Mouse (Mus musculus): ENCODE measurements around the gene Ap5s1.
A peak's percentile ranks its signal among the peaks of the same experiment; 100 is the strongest.

The Ap5s1 gene

DNA sequence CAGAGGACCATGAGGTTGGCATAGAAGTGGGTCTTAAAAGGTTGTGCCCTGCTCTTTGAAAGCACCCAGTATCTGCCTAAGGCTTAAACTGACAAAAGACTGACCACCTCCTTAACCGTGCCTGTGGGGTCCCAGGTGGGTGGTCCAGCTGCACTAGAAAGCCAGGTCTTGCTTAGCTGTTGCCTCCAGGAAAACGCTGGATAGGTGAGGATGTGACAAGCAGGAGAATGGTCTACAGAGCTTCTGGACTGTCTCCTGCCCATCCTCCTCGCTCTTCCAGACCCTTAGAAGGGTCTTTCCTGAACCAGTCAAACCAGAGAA lies 19.3 kb upstream of the Ap5s1 start:
- DNase-seq (ENCODE audit: low spot score), result no peak

DNA sequence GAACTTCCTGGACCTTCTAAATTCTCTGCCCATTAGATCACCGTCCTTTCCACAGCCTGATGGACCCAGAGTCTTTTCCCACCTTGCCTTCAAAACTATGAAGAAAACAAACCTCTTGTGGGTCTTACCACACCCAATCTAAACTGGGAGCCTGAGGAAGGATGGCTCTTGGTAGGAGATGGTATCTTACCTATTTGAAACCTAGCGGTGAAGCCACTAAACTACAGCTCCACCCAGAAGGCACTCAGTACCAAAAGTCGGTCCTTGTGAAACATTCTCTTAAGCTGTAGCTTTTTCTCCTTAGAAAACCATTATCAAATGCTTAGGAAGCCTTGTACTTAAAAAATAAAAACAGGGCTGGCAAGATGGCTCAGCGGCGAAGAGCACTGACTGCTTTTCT lies 18.6 kb upstream of the Ap5s1 start:
- no peak for DNase-seq (ENCODE audit: low spot score)

DNA sequence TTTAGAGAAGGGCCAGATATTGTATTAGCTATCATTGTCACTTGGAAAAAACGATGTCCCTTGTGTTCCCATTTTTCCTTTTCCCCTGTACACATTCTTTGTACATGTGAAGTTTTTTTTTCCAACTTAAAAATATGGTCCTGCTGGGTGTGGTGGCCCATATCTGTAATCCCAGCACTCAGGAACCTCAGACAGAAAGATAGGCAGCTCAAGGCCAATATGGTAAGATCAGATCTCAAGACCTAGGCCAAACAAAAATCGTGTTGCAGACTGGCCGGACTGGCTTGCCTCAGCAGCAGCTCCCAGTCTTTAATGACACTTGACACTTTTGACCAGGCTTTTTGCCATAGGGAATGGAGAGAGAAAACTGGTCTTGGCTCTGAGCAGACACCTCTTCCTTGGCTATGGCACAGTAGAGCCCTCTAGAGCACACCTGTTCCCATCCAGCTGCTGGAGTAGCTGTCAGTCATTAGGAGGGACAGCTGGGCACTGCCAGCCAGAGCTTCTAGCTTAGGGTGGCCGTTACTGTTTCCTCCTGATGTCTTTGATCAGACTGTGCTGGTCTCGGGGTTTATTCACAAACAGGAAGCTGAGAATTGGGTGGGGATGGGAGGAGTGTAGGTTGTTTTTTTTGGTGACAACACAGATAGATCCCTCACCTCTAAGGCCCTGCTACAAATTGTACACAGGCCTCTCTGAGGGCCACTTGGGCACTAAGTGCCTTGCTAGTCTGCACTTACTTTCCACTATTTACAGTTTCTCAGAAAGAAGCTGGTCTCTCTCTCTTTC lies 17.2 kb upstream of the Ap5s1 start:
- no peak for DNase-seq (ENCODE audit: low spot score)

DNA sequence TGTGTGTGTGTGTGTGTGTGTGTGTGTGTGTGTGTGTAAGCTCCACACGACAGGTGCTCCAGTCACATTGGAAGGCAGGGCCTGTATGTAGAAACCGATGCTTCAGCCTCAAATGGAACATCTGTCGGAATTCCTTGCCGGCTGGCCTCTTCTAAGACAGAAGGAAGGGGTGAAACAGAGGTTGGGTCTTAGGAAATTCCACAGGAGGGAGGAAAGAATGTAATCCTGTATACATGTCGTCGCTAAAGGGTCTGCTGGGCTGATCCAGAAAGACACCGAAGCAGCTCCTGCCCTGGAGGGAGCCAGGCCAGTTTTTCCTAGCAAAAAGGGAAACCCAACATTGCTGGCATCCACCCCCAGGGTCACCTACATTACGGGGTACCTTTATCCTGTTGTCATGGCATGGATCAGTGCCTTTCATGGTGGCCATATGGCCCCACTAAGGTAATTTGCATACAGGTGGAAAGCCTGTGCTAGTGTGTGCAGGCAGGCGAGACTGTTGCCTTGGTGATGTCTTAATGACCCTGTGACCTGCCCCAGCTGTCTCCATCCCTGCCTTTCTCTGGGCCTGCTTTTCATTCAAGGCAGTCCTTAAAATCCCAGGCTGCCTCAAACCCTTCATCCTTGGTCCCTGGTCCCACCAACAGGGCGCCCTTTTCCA lies 16.4 kb upstream of the Ap5s1 start:
- DNase-seq (ENCODE audit: low spot score), result no peak

DNA sequence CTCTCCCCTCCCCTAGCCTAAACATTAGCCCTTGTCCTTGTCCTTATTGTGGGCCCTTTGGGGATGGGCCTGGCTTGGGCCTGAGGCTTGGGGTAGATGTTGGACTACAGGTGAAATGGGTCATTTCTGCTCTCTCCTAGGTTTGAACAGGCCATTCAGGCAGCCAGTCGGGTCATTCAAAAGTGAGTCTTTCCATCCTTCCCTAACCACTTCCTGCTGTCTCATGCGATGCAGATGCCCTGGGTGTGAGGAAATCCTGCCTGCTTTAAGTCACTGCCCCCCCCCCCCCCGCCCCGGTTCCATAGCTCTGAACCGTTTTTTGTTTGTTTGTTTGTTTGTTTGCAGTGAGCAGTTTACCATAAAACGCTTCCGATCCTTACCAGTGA lies 15.9 kb upstream of the Ap5s1 start:
- DNase-seq (ENCODE audit: low spot score), result no peak

DNA sequence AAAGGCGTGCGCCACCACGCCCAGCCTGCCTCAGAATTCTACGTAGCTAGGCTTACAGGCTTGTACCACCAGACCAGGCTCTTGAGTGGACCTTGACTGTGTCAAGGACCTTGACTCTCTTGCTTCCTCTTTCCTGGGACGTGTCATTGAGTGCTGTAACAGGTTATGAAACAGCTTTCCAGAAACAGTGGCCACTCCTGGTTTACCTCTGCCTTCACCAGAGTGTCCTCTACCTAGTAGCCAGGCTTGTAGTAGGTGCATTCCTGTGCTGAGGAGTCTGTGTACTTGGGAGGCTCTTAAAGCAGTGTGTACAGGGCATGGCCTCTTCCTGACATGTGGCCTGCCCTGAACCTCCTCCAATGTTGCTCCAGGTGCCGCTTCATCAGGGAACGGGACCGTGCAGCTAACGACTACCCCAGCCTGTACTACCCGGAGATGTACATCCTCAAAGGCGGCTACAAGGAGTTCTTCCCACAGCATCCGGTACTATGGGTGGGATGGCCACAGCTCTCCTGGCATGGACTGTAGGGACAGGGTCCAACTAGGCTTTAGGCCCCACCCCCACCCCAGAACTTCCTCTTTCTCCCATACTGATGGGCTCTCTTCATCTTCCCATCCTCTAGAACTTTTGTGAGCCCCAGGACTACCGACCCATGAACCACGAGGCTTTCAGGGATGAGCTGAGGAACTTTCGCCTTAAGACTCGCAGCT lies 10.1 kb upstream of the Ap5s1 start:
- DNase-seq (ENCODE audit: low spot score), result no peak

DNA sequence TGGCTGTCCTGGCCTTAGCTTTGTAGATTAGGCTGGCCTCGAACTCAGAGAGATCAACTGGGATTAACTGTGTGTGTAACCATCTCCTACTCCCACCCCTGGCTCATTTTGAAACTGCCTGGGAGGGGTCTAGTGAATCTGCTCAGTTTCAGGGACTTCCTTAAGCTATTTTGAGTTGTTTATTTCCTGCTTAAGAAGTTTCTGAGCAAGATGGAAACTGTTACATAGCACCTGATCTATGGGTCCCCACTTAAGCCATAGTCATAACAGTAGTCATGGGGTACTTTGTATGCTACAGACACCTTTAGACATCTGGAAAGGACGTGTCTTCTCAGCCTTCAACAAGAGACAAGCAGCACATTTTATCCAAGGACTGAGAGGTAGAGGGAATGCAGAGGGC lies 6.2 kb upstream of the Ap5s1 start:
- DNase-seq (ENCODE audit: low spot score), result no peak

DNA sequence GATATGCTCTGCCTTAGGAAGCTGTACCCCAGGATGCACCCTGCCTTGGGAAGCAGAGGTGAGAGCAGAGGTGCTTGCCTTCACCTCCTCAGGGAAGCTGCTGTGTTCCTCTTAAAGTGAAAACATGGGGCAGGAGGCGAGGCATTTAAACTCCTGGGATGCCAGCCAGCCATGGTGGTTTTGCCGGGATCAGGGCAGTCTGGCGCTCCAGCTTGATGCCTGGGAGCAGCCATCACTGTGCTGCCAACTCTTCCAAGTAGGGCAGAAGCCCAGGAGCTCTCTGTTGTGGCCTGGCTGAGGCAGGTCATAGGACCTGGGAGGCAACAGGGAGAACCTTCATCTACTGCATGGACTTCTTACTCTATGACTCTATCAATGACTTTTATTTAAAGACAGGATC lies 5.6 kb upstream of the Ap5s1 start:
- DNase-seq (ENCODE audit: low spot score), result no peak

DNA sequence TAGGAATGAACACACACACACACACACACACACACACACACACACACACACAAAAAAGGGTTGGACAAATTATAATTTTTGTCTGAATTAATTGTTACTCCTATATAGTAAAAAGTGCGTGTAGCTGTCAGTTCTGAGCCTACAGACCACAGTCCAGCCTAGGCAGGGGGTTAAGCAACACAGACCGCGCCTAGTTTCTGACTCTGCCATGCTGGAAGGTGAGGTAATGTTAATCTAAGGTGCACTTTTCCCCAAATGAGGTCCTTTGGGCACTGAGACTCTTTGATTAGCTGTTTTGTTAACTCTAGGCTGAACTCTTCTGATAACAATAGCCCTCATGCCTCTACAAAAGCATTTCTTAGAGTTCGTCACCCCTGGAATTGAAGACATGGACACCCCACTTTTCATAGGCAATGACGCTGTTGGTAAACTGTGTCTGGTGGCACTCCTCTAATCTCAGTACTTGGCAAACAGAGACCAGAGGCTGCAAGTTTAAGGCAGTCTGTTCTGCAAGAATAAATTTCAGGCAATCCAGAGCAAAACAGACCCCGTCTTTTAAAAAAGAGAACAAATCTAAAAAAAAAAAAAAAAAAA lies 3.0 kb upstream of the Ap5s1 start:
- no peak for DNase-seq (ENCODE audit: low spot score)

DNA sequence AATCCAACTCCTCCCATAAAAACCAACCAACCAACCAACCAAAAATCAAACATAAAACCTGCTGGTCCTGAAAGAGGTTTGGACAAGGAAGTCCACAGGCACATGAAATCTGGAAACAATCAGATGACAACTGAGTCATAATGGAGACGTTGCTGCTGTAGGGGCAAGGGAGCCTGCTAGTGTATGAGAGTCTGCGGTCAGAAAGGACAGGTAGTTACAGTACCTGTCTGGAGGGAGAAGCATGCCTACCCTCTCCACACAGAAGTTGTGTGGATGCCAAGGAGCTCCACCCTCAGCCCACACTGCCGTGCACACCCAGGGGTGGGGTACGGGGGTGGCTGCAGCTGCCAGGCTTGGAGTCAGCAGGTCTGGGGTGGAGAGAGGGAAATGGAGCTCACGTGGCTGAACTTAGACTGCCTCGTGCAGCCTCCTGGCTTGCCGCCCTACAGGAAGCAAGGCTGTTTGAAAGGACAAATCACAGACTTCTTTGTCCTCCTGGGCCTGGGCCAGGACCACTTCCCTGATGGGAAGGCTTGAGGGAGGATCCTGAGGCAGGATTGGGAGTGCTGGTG lies 2.4 kb upstream of the Ap5s1 start:
- no peak for DNase-seq (ENCODE audit: low spot score)

DNA sequence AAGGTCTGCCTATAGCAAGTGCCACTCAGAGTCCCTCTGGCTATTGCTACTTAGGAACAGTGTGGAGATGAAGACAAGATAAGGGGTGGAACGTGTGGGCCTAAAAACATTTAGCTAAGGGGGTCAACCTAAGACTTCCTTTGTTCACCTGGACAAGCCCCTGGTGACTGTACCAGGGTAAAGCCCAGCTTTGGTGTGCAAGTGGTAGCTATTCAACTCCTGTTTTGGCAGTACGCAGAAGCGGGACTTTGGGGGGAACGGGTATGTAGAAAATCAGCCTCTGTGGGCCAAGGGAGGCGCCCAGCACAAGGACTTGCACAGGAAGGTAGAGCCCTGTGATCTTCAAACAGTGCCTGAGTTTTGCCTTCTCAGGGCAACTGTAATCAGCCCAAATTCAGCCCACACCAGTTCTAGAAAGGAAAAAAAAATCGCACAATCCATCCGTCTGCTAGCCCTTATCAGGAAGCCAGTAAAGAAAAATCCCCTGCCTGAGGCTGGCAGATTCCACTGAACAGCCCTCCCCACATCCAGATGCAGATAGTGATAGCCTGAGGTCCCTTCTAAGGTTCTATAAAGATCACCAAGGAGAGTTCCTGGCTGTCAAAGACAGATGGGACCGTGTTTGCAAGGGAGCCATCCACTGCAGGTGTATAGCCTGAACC lies 1.2 kb upstream of the Ap5s1 start:
- DNase-seq (ENCODE audit: low spot score), result peak; percentile 49

DNA sequence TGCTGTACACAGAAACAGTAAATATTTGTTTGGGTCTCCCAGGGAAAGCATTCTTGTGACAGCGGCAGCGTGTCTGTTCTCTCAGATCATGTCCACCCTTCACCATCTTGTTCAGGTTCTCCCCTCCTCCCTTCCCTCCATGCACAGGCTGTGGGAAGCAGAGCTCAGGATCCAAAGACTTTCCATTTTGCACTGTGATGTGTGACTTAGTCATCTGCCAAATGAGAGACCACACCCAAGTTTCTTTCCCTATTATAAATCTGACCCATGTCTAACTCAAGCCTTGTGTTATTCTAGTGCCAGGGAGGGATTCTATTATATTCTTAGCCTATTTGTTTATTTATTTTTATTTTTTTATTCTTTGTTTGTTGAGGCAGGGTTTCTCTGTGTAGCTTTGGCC lies 1.5 kb downstream of the Ap5s1 start:
- DNase-seq (ENCODE audit: low spot score), result no peak

DNA sequence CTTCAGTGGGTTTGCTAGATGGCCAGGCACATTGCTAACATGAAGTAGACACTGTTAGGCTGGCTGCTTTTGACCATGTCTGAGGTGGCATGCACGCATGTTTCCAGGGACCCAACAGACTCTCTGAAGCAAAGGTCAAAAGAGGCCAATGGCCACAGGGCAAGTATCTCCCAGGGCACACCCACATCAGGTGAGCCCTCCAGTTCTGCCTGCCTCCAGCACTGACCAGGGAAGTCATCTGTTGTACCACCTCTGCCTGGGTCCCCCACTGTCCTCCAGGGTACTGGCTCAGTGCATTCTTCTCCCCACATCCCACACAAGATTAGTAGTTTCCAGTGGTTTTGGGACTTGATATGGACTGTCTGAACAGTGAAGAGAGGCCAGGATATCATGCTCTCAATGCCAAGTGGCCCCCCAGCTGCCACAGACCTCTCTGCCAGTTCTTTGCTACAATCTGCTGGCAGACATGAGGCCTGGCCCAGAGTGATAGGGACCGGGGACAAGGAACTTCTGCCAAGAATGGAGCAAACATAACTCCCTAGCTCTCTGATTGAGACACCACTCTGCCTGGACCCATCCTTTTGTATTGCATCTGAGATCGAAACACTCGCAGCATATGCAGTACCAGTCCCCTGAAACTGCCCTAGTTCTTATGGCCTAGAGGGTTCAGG lies 2.4 kb downstream of the Ap5s1 start:
- DNase-seq (ENCODE audit: low spot score), result no peak

DNA sequence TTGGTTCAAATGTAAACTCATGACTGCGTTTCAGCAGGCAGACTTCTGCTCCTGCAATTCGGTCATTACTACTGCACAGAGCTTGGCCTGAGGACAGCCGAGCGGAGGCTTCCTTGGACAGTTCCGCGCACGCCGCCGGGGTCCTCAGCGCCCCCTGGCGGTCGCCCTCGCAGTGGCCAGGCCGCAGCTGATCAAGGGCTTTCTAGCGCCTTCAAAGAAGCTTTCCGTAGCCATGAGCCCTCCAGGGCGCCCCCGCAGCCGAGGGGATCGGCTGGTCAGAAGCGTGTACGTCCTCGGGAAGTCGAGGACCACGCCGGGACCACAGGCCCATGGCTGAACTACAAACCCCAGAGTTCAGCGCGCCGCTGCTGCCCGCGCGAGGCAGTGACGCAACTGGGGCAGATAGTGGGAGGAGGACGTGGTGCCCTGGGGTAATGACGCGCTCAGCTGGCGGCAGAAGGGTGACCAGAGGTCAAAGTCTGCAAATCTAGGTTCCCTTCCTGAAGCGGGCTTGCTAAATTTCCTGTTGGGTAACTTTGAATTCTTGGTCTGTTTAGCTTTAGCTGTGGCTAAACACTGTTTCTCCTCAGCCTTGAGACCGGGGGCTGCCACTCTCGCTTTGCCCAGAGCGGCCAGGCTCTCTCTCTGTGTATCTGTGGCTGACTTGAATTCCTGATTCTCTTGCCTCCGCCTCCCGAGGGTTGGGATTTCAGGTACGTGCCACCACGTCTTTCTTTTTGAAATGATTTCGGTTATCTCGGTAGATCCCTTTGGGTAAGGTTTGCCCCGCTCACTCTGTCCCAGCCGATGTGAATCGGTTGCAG lies 3.3 kb downstream of the Ap5s1 start:
- DNase-seq (ENCODE audit: low spot score), result peak; percentile 98

DNA sequence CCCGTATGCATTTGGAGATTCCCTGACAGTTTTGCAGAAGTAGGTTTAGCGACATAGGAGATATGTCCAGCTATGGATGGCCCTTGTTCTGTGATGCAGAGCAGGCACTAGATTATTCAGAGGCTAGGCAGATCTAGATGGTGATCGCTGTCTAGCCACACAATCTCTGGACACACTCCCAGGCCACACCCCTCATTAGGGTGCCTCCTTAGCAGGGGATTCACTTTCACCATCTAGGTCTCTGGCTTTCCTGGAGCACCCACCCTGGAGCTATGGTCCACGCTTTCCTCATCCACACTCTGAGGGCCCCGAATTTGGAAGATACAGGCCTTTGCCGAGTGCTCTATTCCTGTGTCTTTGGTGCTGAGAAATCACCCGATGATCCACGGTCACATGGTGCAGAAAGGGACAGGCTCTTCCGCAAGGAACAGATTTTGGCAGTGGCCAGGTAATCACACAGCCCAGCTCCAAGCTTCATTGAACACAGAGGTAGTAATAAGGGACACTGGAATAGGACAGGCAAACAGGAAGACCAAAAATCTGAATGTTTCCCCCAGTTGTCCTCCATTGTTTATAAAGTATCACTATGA lies 4.2 kb downstream of the Ap5s1 start:
- no peak for DNase-seq (ENCODE audit: low spot score)

DNA sequence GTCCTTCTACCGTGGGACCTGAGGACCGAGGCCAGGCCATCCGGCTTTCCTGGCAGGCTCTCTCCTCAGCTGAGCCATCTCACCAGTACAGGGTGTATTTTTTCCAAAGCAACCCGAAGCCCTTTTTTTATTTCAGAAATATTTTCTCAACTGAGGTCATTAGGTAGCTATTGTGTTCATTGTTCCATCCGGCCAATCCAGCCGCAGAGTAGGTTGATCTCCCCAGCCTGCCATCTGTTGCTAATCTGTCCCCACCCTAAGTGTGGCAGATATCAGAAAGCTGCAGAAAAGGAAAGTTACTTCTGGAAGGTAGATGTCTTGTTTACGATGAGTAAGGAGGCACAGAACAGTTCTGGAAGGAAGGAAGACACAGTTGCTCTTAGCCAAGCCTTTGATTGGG lies 6.9 kb downstream of the Ap5s1 start:
- no peak for DNase-seq (ENCODE audit: low spot score)

DNA sequence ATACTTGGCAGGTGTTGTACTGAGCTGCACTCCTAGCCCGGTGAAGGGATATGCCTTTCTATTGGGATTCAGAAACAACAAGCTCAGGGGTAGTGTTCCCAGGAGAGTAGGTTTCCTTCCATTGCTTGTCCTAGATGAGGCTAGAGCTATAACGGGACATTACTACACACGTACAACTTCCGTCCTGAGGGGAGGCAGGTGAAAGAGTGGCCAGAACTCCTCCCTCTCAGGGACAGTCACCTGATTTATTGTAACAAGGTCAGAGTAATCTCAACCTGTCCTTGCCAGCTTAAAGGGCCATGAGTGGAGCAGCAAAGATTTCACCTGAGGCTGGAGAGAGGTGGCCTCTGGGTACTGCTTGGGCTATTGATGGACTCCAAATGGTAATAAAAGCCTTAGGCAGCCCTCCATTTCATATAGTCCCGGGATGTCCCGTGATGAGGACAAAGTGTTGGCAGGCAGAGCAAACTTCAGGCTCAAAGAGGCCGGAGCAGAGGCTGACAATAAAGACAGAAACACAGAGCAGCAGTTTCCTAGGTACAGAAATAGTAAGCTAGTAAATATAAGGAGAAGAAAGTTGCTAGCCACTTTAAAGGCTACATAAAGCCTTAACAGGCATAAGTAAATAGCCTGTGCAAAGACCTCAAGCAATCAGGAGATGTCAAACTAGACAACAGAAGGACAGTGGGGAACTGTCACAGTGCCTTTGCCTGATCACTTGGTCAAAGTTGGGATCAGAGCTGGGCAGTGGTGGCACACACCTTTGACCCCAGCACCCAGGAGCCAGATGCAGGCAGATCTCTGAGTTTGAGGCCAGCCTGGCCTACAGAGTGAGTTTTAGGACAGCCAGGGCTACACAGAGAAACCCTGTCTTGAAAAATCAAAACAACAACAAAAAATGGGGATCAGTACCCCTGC lies 9.3 kb downstream of the Ap5s1 start:
- DNase-seq (ENCODE audit: low spot score), result peak; percentile 61

DNA sequence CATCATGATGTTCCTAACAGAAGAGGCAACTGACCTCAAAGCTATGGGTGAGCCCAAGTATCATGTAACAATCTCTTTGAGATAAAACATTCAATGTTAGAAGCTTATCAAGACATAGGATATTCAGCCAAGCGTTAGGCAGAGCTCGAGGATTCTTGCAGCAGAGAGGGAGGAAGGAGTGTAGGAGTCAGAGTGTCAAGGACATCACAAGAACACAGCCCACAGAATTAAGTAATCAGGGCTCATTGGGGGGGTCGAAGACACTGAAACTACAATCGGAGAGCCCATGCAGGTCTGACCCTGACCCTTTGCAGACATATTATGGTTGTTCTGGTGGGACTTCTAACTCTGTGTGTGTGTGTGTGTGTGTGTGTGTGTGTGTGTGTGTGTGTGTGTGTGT lies 13.2 kb downstream of the Ap5s1 start:
- DNase-seq (ENCODE audit: low spot score), result no peak

DNA sequence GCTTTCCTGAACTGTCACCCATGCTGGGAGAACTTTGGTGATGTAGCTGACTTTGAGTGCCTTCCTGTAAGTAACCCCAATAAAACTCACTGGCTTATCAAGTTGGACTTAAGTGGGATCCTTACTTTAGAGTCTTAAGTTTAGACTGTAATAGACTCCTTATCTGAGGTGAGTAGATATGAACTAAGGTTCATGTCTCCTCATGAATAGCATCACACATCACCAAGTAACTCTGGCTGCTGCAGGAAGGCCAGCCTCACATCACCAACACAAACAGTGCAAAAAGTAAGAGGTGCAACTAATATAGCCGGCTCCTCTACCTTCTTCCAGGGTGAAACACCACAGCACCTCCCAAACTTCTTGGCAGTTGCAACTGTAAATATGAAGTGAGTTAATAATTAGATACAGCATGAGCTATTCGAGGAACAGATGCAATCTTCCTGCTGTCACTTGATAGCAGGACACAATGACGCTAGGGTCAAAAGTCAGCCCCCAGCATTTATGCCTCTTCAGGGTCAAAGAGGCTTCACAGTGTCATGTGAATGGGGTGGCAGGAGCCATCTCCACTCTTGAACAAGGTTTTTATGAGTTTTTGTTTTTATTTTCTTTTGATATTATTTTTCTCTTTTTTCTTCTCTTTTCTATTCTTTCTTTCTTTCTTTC lies 15.1 kb downstream of the Ap5s1 start:
- DNase-seq (ENCODE audit: low spot score), result peak; percentile 44
